Mouse (Mus musculus): ENCODE measurements at regions not wholly inside any gene's neighbourhood (a gene's known extent, or its start where the extent isn't known, plus 50 kb on each side); places are given as distances from the start of the nearest gene placed in this dataset.

DNA sequence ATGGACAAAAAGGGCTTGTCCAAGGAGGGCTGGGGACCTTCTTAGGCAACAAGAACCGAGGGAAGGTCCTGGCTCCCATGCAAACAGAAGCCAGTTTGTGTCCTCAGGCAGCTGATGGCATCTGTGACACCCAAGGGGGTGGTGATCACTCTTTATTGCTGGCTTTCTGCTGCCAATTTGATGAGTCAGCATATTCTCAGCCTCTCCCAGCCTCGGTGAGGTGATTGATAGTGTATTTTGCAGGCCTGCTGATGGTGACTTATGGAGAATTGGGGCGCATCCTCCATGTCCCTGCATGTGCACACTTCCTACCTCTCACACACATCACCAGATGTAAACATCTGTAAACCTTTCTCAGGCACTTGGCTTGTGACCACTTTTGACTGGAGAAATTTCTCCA lies 178.3 kb upstream of the Atp6ap2 start:
- TF ChIP-seq CTCF (IDR thresholded peaks at IDR 0.05) (no peak), EP300 (IDR thresholded peaks at IDR 0.05) (no peak)
